Mouse (Mus musculus) myocyte (in vitro differentiated cells): ENCODE results near the gene Liph. TPM values are rescaled to one million over a fixed set of nuclear protein-coding genes. Genes with fewer than 3 reads are reported as not detected.
"Not testable (repeated sequence)": the region's sequence is repeated elsewhere in the genome, so short reads cannot be mapped to it uniquely, and the experiment has no call there.

Experiments
- H3K27me3 ChIP-seq: one replicate; pipeline ENCODE4 v1.6.1; 2011; ENCODE audit not compliant: control insufficient read depth, insufficient read depth, insufficient read length
- H3K36me3 ChIP-seq: one replicate; pipeline ENCODE4 v1.6.1; 2011; ENCODE audit not compliant: control insufficient read depth, insufficient read depth
- H3K4me2 ChIP-seq: one replicate; pipeline ENCODE4 v1.6.1; 2011; ENCODE audit warnings: low read depth, control low read depth
- H3K4me3 ChIP-seq: one replicate; pipeline ENCODE4 v1.5.1; 2011; ENCODE audit warnings: mild to moderate bottlenecking, control low read depth, moderate library complexity
- H3K79me2 ChIP-seq: one replicate; pipeline ENCODE4 v1.6.1; 2011; ENCODE audit not compliant: control insufficient read depth, insufficient read depth
- H3ac ChIP-seq: one replicate; pipeline ENCODE4 v1.6.1; 2011; ENCODE audit not compliant: control insufficient read depth, insufficient read length
- CEBPB ChIP-seq: IDR thresholded peaks from 2 replicates; pipeline ENCODE4 v1.6.1; 2011; ENCODE audit warnings: mild to moderate bottlenecking, moderate library complexity; ENCODE audit not compliant: poor library complexity, insufficient read depth, severe bottlenecking
- E2F4 ChIP-seq: IDR thresholded peaks from one replicate; pipeline ENCODE4 v1.6.1; 2011; ENCODE audit warnings: mild to moderate bottlenecking, control low read depth, moderate library complexity; ENCODE audit not compliant: insufficient read depth
- MAX ChIP-seq: IDR thresholded peaks from one replicate; pipeline ENCODE4 v1.6.1; 2011; ENCODE audit warnings: low read depth, mild to moderate bottlenecking, control low read depth
- MYOD1 ChIP-seq, 3 experiments: IDR thresholded peaks; one replicate each; pipeline ENCODE4 v1.6.1; 2011; ENCODE audit warnings: control low read depth in 2 of 3, low read depth in 2 of 3, mild to moderate bottlenecking in 2 of 3, moderate library complexity in 1 of 3; ENCODE audit not compliant: insufficient read length in 2 of 3, control insufficient read depth in 1 of 3
- MYOG ChIP-seq, 3 experiments: IDR thresholded peaks; one replicate each; pipeline ENCODE4 v1.6.1; 2011; ENCODE audit warnings: control low read depth in 2 of 3, low read depth in 2 of 3, mild to moderate bottlenecking in 2 of 3; ENCODE audit not compliant: insufficient read length in 2 of 3, control insufficient read depth in 1 of 3, insufficient read depth in 1 of 3
- POLR2A ChIP-seq: IDR thresholded peaks from one replicate; pipeline ENCODE4 v1.6.1; 2011; ENCODE audit warnings: low read depth, mild to moderate bottlenecking, control low read depth, moderate library complexity; ENCODE audit not compliant: insufficient read length
- POLR2AphosphoS2 ChIP-seq: IDR thresholded peaks from one replicate; pipeline ENCODE4 v1.6.1; 2011; ENCODE audit warnings: low read depth, control low read depth; ENCODE audit not compliant: insufficient read length
- REST ChIP-seq: IDR thresholded peaks from one replicate; pipeline ENCODE4 v1.6.1; 2011; ENCODE audit warnings: mild to moderate bottlenecking, control low read depth, moderate library complexity; ENCODE audit not compliant: insufficient read depth, insufficient read length
- SRF ChIP-seq: IDR thresholded peaks from one replicate; pipeline ENCODE4 v1.6.1; 2011; ENCODE audit warnings: low read depth; ENCODE audit not compliant: control insufficient read depth, insufficient read length
- TCF12 ChIP-seq: IDR thresholded peaks from one replicate; pipeline ENCODE4 v1.6.1; 2011; ENCODE audit warnings: mild to moderate bottlenecking, control low read depth; ENCODE audit not compliant: poor library complexity, insufficient read depth, severe bottlenecking
- TCF3 ChIP-seq: IDR thresholded peaks from one replicate; pipeline ENCODE4 v1.6.1; 2011; ENCODE audit warnings: low read depth, control low read depth; ENCODE audit not compliant: insufficient read length
- USF1 ChIP-seq: IDR thresholded peaks from one replicate; pipeline ENCODE4 v1.6.1; 2011; ENCODE audit warnings: low read depth, mild to moderate bottlenecking, control low read depth, moderate library complexity
- polyA plus RNA-seq: library from polyadenylated mRNA; unstranded; fragments of >200 nt; fragmentation: generic; extraction: Trizol; gene quantifications from one replicate; pipeline ENCODE4 v1.2.1, GENCODE M21; 2012; ENCODE audit warnings: missing spikeins

Liph gene
- polyA plus RNA-seq, 1 experiment = 0.04 TPM

DNA sequence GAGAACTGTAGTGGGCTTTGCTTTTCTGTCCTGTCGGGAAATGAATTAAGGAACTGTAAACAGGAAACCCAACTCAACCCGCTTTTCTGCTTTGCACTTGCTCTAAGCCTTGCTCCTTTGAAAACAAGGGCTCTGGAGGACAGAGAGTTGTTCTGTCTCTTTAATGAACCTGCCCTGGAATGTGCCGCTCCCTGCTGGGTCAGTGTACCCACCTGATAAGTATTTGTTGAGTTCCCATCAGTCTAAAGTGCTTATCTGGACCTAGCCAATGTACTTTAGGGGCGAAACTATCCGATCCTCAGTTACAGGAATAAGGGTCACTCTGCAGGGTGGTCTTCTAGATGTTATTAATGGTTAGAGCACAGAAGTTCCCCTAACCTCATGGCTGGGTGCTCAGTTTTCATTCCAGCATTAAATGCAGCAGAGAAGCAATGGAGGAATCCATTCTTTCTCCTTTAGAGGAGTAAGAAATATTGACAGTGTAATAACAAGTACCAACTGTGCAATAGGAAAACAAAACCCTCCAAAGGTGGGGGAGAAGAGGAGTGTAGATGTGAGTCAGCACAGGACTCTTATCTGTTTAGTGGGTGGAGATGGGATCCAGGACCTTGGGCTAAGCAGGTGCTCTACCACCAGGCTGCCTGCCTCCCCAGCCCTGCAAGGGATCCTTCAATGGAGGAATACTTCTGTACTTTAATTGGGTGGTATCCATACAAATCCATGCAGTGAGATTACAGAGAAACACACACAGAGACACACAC, 1.6 kb upstream of the Liph start:
- no peaks in the 10 kb centered on the region for H3K27me3 ChIP-seq
- TF ChIP-seq TCF3 = no peak
- TF ChIP-seq MYOG (IDR thresholded peaks at IDR 0.05; ENCODE audit: control insufficient read depth in 1 of 3, insufficient read depth in 1 of 3, insufficient read length in 2 of 3, low read depth in 2 of 3) = no peak
- no peak for TF ChIP-seq SRF
- no peak for TF ChIP-seq POLR2A
- TF ChIP-seq POLR2AphosphoS2 = no peak
- TF ChIP-seq REST = no peak
- TF ChIP-seq TCF12 = no peak
- TF ChIP-seq CEBPB = no peak
- no peak for TF ChIP-seq USF1
- TF ChIP-seq E2F4 = no peak
- TF ChIP-seq MYOD1 (IDR thresholded peaks at IDR 0.05; ENCODE audit: control insufficient read depth in 1 of 3, insufficient read length in 2 of 3, low read depth in 2 of 3) = no peak
- no peak for TF ChIP-seq MAX
- no peak overlapping the region for H3K4me2 ChIP-seq
- no peak overlapping the region for H3K4me3 ChIP-seq
- H3K36me3 ChIP-seq = no peaks in the 10 kb centered on the region
- no peak overlapping the region for H3ac ChIP-seq
- no peaks in the 10 kb centered on the region for H3K79me2 ChIP-seq

DNA sequence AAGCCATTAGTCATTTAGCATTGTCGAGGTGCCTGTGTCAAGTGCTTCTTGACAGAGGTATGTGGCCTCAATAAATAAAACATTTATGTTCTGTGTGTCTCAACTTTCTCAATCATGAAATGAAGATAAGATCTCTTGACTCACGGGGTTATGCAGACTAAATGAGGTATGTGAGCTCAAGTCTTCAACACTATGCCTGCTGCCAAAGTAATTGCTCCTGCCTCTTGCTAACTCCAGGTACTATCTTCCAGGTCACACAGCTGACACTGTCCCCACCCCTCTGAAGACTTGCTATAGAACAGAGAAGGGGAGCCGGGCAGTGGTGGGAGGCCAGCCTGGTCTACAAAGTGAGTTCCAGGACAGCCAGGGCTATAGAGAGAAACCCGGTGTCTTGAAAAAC, 939 bp upstream of the Liph start:
- TF ChIP-seq REST = no peak
- TF ChIP-seq POLR2AphosphoS2 = no peak
- no peak for TF ChIP-seq MYOG (IDR thresholded peaks at IDR 0.05; ENCODE audit: control insufficient read depth in 1 of 3, insufficient read depth in 1 of 3, insufficient read length in 2 of 3, low read depth in 2 of 3)
- no peak for TF ChIP-seq CEBPB
- no peak for TF ChIP-seq SRF
- no peak for TF ChIP-seq POLR2A
- TF ChIP-seq E2F4 = no peak
- TF ChIP-seq MAX = no peak
- TF ChIP-seq MYOD1 (IDR thresholded peaks at IDR 0.05; ENCODE audit: control insufficient read depth in 1 of 3, insufficient read length in 2 of 3, low read depth in 2 of 3) = no peak
- TF ChIP-seq TCF12 = no peak
- no peak for TF ChIP-seq USF1
- TF ChIP-seq TCF3 = no peak
- Histone ChIP-seq H3K4me2 (no peak overlapping the region), H3K36me3 (no peaks in the 10 kb centered on the region), H3K27me3 (no peaks in the 10 kb centered on the region), H3K4me3 (no peak overlapping the region), H3ac (no peak overlapping the region), H3K79me2 (no peaks in the 10 kb centered on the region)

DNA sequence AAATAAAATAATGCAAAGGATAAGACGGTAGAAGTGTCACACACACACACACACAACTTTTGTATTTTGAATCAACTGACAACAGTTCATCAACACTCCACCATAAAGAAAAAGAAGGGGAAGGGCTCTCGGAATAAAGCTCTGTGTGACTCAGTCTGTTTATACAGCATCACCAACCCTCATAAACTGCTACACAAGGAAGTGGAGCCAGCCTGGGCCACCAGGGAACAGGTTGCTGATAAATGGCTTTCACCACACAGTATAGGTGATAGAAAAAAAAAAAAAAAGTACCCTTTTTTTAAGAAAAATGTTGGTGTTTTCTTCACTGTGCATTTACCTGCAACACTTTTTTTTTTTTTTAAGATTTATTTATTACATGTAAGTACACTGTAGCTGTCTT, 3.7 kb downstream of the Liph start:
- no peaks in the 10 kb centered on the region for H3K36me3 ChIP-seq
- no peaks in the 10 kb centered on the region for H3K27me3 ChIP-seq
- no peak overlapping the region for H3K4me2 ChIP-seq
- TF ChIP-seq CEBPB = no peak
- no peaks in the 10 kb centered on the region for H3K79me2 ChIP-seq
- no peak overlapping the region for H3K4me3 ChIP-seq
- no peak overlapping the region for H3ac ChIP-seq

DNA sequence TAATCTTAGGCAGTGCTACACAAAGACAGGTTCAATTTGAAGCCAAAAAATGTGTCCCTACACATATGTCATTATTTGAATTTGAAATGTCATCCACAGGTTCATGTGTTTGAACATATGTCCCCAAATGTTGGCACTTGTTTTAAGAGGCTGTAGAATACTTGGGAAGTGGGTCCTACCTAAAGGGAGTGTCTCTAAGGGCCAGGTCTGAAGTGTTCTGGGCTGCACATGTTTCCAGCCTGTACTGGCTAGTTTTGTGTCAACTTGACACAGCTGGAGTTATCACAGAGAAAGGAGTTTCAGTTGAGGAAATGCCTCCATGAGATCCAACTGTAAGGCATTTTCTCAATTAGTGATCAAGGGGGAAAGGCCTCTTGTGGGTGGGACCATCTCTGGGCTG, 4.6 kb downstream of the Liph start:
- H3ac ChIP-seq, H3K27me3 ChIP-seq, H3K4me2 ChIP-seq, H3K79me2 ChIP-seq, H3K36me3 ChIP-seq, H3K4me3 ChIP-seq: not testable (repeated sequence)

DNA sequence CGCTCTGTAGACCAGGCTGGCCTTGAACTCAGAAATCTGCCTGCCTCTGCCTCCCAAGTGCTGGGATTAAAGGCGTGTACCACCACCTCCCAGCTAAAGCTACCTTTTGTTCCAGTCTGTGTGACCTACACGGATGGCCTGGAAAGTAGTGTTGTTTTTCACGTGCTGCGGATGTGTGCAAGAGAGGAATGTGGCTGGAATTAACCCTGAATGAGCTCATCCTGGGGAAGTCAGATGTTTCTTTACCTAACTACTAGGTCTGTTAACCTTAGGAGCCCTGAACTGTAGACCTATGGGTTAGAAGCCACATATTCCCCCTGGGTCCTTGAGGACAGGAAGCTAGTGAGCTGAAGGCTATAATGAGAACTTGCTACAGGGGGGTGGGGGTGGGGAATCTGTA, 7.5 kb downstream of the Liph start:
- Histone ChIP-seq H3K27me3 (no peaks in the 10 kb centered on the region), H3K36me3 (no peaks in the 10 kb centered on the region), H3K4me2 (no peak overlapping the region), H3K4me3 (no peak overlapping the region), H3ac (no peak overlapping the region), H3K79me2 (no peaks in the 10 kb centered on the region)
- TF ChIP-seq SRF (no peak), POLR2A (no peak), TCF12 (no peak), USF1 (no peak), CEBPB (no peak), MYOD1 (IDR thresholded peaks at IDR 0.05; ENCODE audit: control insufficient read depth in 1 of 3, insufficient read length in 2 of 3, low read depth in 2 of 3) (no peak), MYOG (IDR thresholded peaks at IDR 0.05; ENCODE audit: control insufficient read depth in 1 of 3, insufficient read depth in 1 of 3, insufficient read length in 2 of 3, low read depth in 2 of 3) (no peak), E2F4 (no peak), REST (no peak), MAX (no peak), POLR2AphosphoS2 (no peak), TCF3 (no peak)
